Mouse (Mus musculus): ENCODE measurements around the gene Gm10192. TPM values are rescaled to one million over a fixed set of nuclear protein-coding genes. Genes with fewer than 3 reads are reported as not detected.

Gene Gm10192
- polyA plus RNA-seq (2014; fragmentation: Illumina TruSeq; extraction: RNeasy Lipid Tissue Mini Kit (QIAGEN cat#74804); ENCODE audit: low replicate concordance): not detected

GRCm38 (mm10) chr4:97183066-97183465 lies at the start of gene Gm10192:
Gm10192 (minus strand) TSS chr4:97183166.

Data from small intestine, adult 10 weeks (tissue).